Mouse (Mus musculus) cerebellum, adult 2 months (tissue): ENCODE measurements at regions not wholly inside any gene's neighbourhood (a gene's known extent, or its start where the extent isn't known, plus 50 kb on each side); places are given as distances from the start of the nearest gene placed in this dataset.

Source experiments
- CTCF ChIP-seq: fragments of 200-500 bp; IDR thresholded peaks from 2 replicates; pipeline ENCODE4 v1.5.1; 2011; ENCODE audit warnings: low read depth, mild to moderate bottlenecking, control low read depth, low read length, moderate library complexity, borderline replicate concordance; ENCODE audit not compliant: insufficient read depth
- POLR2A ChIP-seq: fragments of 200-500 bp; IDR thresholded peaks from 2 replicates; pipeline ENCODE4 v1.6.1; 2011; ENCODE audit warnings: low read length, control low read depth, borderline replicate concordance; ENCODE audit not compliant: insufficient read depth

DNA sequence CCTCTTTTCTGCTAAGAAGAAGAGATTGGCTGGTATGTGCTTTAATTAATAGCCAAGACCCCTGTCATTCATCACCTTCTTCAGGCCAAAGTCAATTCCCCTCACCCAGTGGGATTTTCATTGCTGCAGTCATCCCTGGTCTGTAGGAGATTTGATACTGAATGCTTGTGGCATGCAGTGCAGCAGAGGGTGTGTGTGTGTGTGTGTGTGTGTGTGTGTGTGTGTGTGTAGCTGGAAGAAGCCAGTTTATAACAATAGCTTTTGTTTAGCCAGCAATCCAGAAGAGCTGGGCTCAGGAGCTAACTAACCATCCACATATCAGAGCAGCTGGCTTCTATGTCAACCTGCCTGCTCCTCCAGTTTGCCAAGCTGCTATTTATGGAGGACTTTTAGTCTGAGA is 1275.4 kb downstream of the Synb start:
- no peak for TF ChIP-seq CTCF
- TF ChIP-seq POLR2A = no peak
